Mouse (Mus musculus): ENCODE results near the gene Trappc1.

Trappc1 gene

GRCm38 (mm10) chr11:69369990-69370816 lies 46.4 kb downstream of the Trappc1 start:
- no peak for DNase-seq

- no peak for DNase-seq
These were observed 47.0 kb downstream of the Trappc1 start for GRCm38 (mm10) chr11:69370817-69371215.

GRCm38 (mm10) chr11:69371601-69372000 lies 47.8 kb downstream of the Trappc1 start:
- no peak for DNase-seq

DNA sequence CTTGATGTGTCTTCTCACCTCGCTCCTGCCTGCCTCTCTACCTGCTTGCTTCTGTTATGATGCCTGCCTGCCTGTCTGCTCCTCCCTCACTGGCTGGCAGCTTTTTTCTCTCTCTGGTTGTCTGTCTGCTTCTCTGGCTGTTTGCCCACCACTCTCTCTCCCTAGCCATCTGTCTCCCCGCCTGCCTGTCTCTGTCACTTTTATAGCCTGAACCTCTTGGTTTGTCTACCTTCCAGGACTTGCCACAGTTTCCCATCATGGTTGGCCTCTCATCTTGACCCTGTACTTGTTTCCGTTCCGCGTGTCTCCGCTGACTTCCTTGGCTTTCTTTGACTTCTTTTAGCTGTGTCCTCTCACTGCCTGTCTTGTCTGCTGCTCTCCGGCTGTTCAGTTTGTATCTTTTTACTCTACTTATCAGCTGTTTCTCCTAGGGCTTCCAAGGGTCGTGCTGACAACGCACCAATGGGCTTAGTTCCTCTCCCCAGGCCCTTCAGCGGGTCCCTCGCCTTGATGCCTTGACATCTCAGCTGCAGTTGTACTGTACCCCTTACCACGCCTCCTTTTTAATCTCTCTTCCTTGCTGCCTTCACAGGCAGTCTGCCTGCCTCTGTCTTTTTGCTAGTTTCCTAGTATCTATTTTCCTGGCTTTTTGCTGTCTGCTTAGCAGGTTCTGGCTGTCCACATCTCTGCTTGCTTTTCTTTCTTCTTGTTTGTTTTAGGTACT lies 48.4 kb downstream of the Trappc1 start:
- DNase-seq: peak; percentile 24

GRCm38 (mm10) chr11:69372780-69373170 lies 49.0 kb downstream of the Trappc1 start:
- no peak for DNase-seq

DNA sequence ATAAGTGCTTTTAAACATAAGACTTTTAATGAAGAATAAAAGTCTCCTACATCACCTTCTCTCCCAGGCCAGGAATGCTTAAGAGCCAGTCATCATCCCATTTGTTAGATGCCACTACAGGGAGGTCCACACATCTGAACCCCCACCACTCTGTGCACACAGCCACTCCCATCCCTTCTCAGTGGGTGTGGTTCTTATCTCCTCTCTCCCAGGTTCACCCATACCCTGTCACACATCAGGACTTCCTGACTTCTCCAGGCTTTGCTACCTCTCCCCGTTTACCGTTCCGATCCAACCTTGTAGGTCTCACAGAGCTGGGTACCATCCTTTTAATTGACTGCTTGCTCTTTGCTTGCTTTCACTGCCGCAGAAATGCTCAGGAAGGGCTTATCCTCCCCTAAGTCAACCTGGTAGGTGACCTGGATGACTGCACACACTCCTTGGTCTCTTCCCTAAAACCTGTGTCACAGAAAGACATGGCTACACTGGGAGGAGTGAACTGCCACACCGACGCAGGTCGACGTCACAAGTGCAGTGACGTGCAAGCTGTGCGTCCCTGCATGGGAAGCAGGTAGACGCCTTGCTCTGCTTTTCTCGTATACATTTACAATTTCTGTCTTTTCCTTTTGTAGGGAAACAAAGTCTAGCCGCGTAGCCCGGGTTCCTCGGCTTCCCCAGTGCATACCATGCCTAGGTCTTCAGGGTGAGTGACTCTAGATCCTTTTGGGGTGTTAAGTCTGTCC lies 49.6 kb downstream of the Trappc1 start:
- no peak for DNase-seq

Measured in thymus, postnatal 25 days (tissue).